Mouse (Mus musculus) CH12.LX (cell line): ENCODE measurements at regions not wholly inside any gene's neighbourhood (a gene's known extent, or its start where the extent isn't known, plus 50 kb on each side); places are given as distances from the start of the nearest gene placed in this dataset.

Experiments used
- DNase-seq: peaks from one replicate; pipeline ENCODE4 v3.0.0-alpha.2; 2013; ENCODE audit errors: extremely low read depth
- H3K27ac ChIP-seq: 2 replicates; pipeline ENCODE4 v1.5.1; 2012; ENCODE audit warnings: low read depth, mild to moderate bottlenecking, control low read depth, moderate library complexity; ENCODE audit not compliant: insufficient read depth
- H3K27me3 ChIP-seq: replicated peaks from 2 replicates; pipeline ENCODE3; 2012; ENCODE audit warnings: inconsistent platforms
- H3K36me3 ChIP-seq, 2 experiments: replicated peaks in 1 of 2; 2 replicates each; pipeline versions ENCODE3 to v1.6.1; 2012; ENCODE audit warnings: inconsistent platforms in 1 of 2, low read length in 1 of 2, mild to moderate bottlenecking in 1 of 2, mixed read lengths in 1 of 2, moderate library complexity in 1 of 2; ENCODE audit not compliant: control insufficient read depth in 1 of 2, insufficient read depth in 1 of 2
- H3K4me1 ChIP-seq, 2 experiments: 2 replicates each; pipeline ENCODE4 v1.6.1; 2012; ENCODE audit warnings: inconsistent platforms in 1 of 2, moderate library complexity in 1 of 2; ENCODE audit not compliant: insufficient read depth in 2 of 2, control insufficient read depth in 1 of 2
- H3K4me2 ChIP-seq: 2 replicates; pipeline ENCODE4 v1.6.1; 2012; ENCODE audit warnings: low read depth, mild to moderate bottlenecking, control low read depth; ENCODE audit not compliant: poor library complexity, insufficient read depth, severe bottlenecking
- H3K4me3 ChIP-seq, 3 experiments: fragments of 150-350 bp in 1 of 3; sonication (generic) in 1 of 3; replicated peaks in 1 of 3; 2 replicates each; pipeline versions ENCODE3 to v1.5.1; 2011 to 2012; ENCODE audit warnings: low read depth in 2 of 3, low read length in 2 of 3, mild to moderate bottlenecking in 2 of 3, moderate library complexity in 2 of 3, control low read depth in 1 of 3, improper control_type of control experiment in 1 of 3, inconsistent platforms in 1 of 3, mixed read lengths in 1 of 3; ENCODE audit not compliant: poor library complexity in 1 of 3
- H3K79me2 ChIP-seq: replicated peaks from 2 replicates; pipeline ENCODE4 v1.6.1; 2012; ENCODE audit warnings: mild to moderate bottlenecking, moderate library complexity; ENCODE audit not compliant: control insufficient read depth, poor library complexity, insufficient read depth, severe bottlenecking; ENCODE audit errors: extremely low read depth
- H3K9ac ChIP-seq: 2 replicates; pipeline ENCODE4 v1.6.1; 2012; ENCODE audit warnings: low read depth, mild to moderate bottlenecking, control low read depth, moderate library complexity; ENCODE audit not compliant: insufficient read depth
- H3K9me3 ChIP-seq: replicated peaks from 2 replicates; pipeline ENCODE3; 2012; ENCODE audit warnings: low read length, inconsistent platforms, mixed read lengths
- CHD1 ChIP-seq: IDR thresholded peaks from 2 replicates; pipeline ENCODE4 v1.6.1; 2012; ENCODE audit warnings: low read depth, low read length, improper control_type of control experiment, inconsistent platforms
- CHD2 ChIP-seq: IDR thresholded peaks from 2 replicates; pipeline ENCODE4 v1.6.1; 2011; ENCODE audit warnings: low read length, improper control_type of control experiment
- CTCF ChIP-seq, 2 experiments: IDR thresholded peaks in 1 of 2; conservative IDR thresholded peaks in 1 of 2; 2 replicates each; pipeline ENCODE4 v1.5.1; 2011 to 2012; ENCODE audit warnings: low read depth in 2 of 2, low read length in 2 of 2, improper control_type of control experiment in 1 of 2, inconsistent platforms in 1 of 2, mild to moderate bottlenecking in 1 of 2, moderate library complexity in 1 of 2
- E2F4 ChIP-seq: IDR thresholded peaks from 2 replicates; pipeline ENCODE4 v1.6.1; 2011; ENCODE audit warnings: low read depth, low read length, improper control_type of control experiment; ENCODE audit not compliant: insufficient replicate concordance
- GABPA ChIP-seq: IDR thresholded peaks from 2 replicates; pipeline ENCODE4 v1.6.1; 2012; ENCODE audit warnings: low read depth, low read length, improper control_type of control experiment, inconsistent platforms; ENCODE audit not compliant: insufficient replicate concordance
- IRF4 ChIP-seq: IDR thresholded peaks from 2 replicates; pipeline ENCODE4 v1.6.1; 2014; ENCODE audit warnings: low read depth, mild to moderate bottlenecking, inconsistent platforms, low read length, improper control_type of control experiment
- JUN ChIP-seq: IDR thresholded peaks from 2 replicates; pipeline ENCODE4 v1.6.1; 2011; ENCODE audit warnings: low read depth, mild to moderate bottlenecking, low read length, improper control_type of control experiment, moderate library complexity; ENCODE audit not compliant: insufficient read depth
- JUND ChIP-seq: conservative IDR thresholded peaks from 2 replicates; pipeline ENCODE4 v1.6.1; 2011; ENCODE audit warnings: low read depth, low read length, improper control_type of control experiment
- KAT2A ChIP-seq: IDR thresholded peaks from 2 replicates; pipeline ENCODE4 v1.6.1; 2012; ENCODE audit warnings: low read length, improper control_type of control experiment, inconsistent platforms; ENCODE audit not compliant: insufficient replicate concordance
- MAX ChIP-seq: IDR thresholded peaks from 2 replicates; pipeline ENCODE4 v1.6.1; 2011; ENCODE audit warnings: low read length, improper control_type of control experiment
- MEF2A ChIP-seq: IDR thresholded peaks from 2 replicates; pipeline ENCODE4 v1.6.1; 2014; ENCODE audit warnings: low read depth, mild to moderate bottlenecking, inconsistent platforms, low read length, improper control_type of control experiment, borderline replicate concordance
- PAX5 ChIP-seq: IDR thresholded peaks from 2 replicates; pipeline ENCODE4 v1.6.1; 2012; ENCODE audit warnings: low read length, inconsistent platforms, mixed read lengths
- POLR2A ChIP-seq: IDR thresholded peaks from 2 replicates; pipeline ENCODE4 v1.6.1; 2011; ENCODE audit warnings: low read depth, mild to moderate bottlenecking, improper control_type of control experiment, low read length
- SIN3A ChIP-seq: IDR thresholded peaks from 2 replicates; pipeline ENCODE4 v1.6.1; 2012; ENCODE audit warnings: low read length, improper control_type of control experiment, inconsistent platforms
- TCF12 ChIP-seq: IDR thresholded peaks from 2 replicates; pipeline ENCODE4 v1.6.1; 2014; ENCODE audit warnings: low read depth, mild to moderate bottlenecking, inconsistent platforms, low read length, improper control_type of control experiment
- USF1 ChIP-seq: IDR thresholded peaks from 2 replicates; pipeline ENCODE4 v1.6.1; 2014; ENCODE audit warnings: low read depth, mild to moderate bottlenecking, inconsistent platforms, low read length, improper control_type of control experiment
- ZC3H11A ChIP-seq: IDR thresholded peaks from 2 replicates; pipeline ENCODE4 v1.6.1; 2012; ENCODE audit warnings: low read depth, mild to moderate bottlenecking, inconsistent platforms, low read length, improper control_type of control experiment
- ZKSCAN1 ChIP-seq: IDR thresholded peaks from 2 replicates; pipeline ENCODE4 v1.6.1; 2012; ENCODE audit warnings: low read depth, inconsistent platforms, low read length, improper control_type of control experiment, borderline replicate concordance
- ZMIZ1 ChIP-seq: IDR thresholded peaks from 2 replicates; pipeline ENCODE4 v1.6.1; 2012; ENCODE audit warnings: low read depth, mild to moderate bottlenecking, inconsistent platforms, low read length, improper control_type of control experiment
- dilution Hi-C: fragments of 300-500 bp; cut with MboI; formaldehyde crosslinking; loops from 2 replicates; pipeline ENCODE4 v1.14.3; 2020; ENCODE audit warnings: low sequenced_read_pairs; ENCODE audit not compliant: extremely low pct_unique_long_range_greater_than_20kb, extremely low pct_ligation_motif_present
- in situ Hi-C: fragments of 300-500 bp; cut with MboI; formaldehyde crosslinking; loops from 3 replicates; pipeline ENCODE4 v1.14.3; 2019; ENCODE audit warnings: low sequenced_read_pairs, low pct_ligation_motif_present, low pct_unique_long_range_greater_than_20kb, mixed read lengths

DNA sequence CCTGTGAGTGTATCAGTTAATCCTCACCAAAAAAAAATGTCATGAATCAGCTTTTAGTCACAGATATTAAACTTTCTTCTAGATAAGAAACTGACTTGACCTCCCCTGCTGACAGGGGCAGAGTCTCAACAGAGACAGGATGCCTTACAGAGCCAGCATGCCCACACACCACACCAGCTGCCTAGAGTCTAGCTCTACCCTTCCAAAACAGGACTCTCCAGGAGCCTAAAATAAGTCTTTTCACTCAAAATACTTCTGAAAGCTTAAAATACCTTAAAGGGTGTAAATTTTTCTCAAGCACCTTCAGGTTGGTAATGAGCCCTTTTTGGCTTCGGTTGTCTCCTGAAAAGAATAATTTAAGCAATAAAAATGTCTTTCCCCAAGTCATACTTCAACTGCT is 373.7 kb upstream of the Rack1 start:
- dilution Hi-C loops: no loop called here

DNA sequence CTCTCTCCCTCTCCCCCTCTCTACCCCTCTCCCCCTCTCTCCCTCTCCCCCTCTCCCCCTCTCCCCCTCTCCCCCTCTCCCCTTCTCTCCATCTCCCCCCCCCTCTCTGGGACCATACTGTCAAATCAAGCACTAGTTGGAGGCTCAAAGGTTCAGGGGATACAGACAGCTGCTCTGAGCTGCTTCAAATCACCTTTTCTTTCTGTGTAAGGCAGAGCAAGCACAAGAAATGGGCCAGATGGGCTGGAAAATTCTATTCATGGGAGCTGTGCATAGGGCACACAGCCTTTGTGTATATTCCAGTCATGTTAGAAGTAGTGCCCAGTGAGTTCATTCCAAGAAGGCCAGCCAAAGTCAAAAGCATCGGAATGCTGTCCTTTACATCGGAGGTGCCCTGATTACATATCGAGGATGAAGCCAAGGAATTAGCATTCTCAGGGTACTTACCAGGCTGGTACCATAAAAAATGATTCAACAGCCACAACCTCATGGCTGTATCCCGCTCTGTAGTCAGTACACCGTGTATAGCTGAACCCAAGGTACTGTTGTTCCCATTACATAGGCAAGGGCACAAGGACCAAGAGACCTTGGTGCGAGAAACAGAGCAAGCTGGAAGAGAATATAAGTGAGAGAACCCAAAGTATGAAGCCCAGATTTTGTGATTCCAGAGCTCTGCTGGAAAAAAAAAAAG is 381.9 kb upstream of the Rack1 start:
- H3K36me3 ChIP-seq: no peaks in the 10 kb centered on the region
- H3K4me2 ChIP-seq: no peak overlapping the region
- no peaks in the 10 kb centered on the region for H3K79me2 ChIP-seq
- H3K27ac ChIP-seq: no peak overlapping the region
- dilution Hi-C loops (no loop called here), in situ Hi-C loops (no loop called here)
- no peak for DNase-seq
- H3K4me1 ChIP-seq: peaks cover 0 to 7% of the 10 kb centered on the region in 2 experiments; a peak in 1 of 4 replicates
- no peaks in the 10 kb centered on the region for H3K9me3 ChIP-seq
- no peak overlapping the region for H3K4me3 ChIP-seq
- peaks cover 13% of the 10 kb centered on the region for H3K27me3 ChIP-seq
- no peak for TF ChIP-seq POLR2A
- TF ChIP-seq ZMIZ1: no peak
- TF ChIP-seq CHD1: no peak
- no peak for TF ChIP-seq TCF12
- no peak for TF ChIP-seq MAX
- TF ChIP-seq CTCF (conservative IDR thresholded peaks at IDR 0.05 in 1 of 2, IDR thresholded peaks at IDR 0.05 in 1 of 2; ENCODE audit: low read depth in 2 of 2, low read length in 2 of 2): no peak
- TF ChIP-seq MEF2A: no peak
- TF ChIP-seq KAT2A: no peak
- no peak for TF ChIP-seq PAX5
- TF ChIP-seq USF1: no peak
- no peak for TF ChIP-seq E2F4
- H3K9ac ChIP-seq: no peak overlapping the region

More for the DNA sequence above, 373.7 kb upstream of the Rack1 start:
- no peaks in the 10 kb centered on the region for H3K9me3 ChIP-seq
- in situ Hi-C loops: no loop called here
- no peak for DNase-seq
- H3K27ac ChIP-seq: no peak overlapping the region
- H3K9ac ChIP-seq: no peak overlapping the region
- H3K4me2 ChIP-seq: no peak overlapping the region
- H3K4me3 ChIP-seq: no peak overlapping the region
- no peaks in the 10 kb centered on the region for H3K36me3 ChIP-seq
- H3K79me2 ChIP-seq: no peaks in the 10 kb centered on the region
- no peaks in the 10 kb centered on the region for H3K4me1 ChIP-seq
- no peak for TF ChIP-seq GABPA
- TF ChIP-seq ZKSCAN1: no peak
- no peak for TF ChIP-seq ZC3H11A
- TF ChIP-seq CHD2: no peak
- no peak for TF ChIP-seq JUN
- TF ChIP-seq SIN3A: no peak
- no peak for TF ChIP-seq IRF4
- TF ChIP-seq CTCF (conservative IDR thresholded peaks at IDR 0.05 in 1 of 2, IDR thresholded peaks at IDR 0.05 in 1 of 2; ENCODE audit: low read depth in 2 of 2, low read length in 2 of 2): no peak
- TF ChIP-seq ZMIZ1: no peak
- no peak for TF ChIP-seq JUND
- TF ChIP-seq, all 38 proteins: peak for 0
- H3K27me3 ChIP-seq: peaks cover 14% of the 10 kb centered on the region
